Mouse (Mus musculus) CH12.LX (cell line): ENCODE measurements around the gene Tmem132c.

Experiments
- CTCF ChIP-seq, 2 experiments: IDR thresholded peaks in 1 of 2; conservative IDR thresholded peaks in 1 of 2; 2 replicates each; pipeline ENCODE4 v1.5.1; 2011 to 2012; ENCODE audit warnings: low read depth in 2 of 2, low read length in 2 of 2, improper control_type of control experiment in 1 of 2, inconsistent platforms in 1 of 2, mild to moderate bottlenecking in 1 of 2, moderate library complexity in 1 of 2
- E2F4 ChIP-seq: IDR thresholded peaks from 2 replicates; pipeline ENCODE4 v1.6.1; 2011; ENCODE audit warnings: low read depth, low read length, improper control_type of control experiment; ENCODE audit not compliant: insufficient replicate concordance
- EP300 ChIP-seq: IDR thresholded peaks from 2 replicates; pipeline ENCODE4 v1.6.1; 2011; ENCODE audit warnings: low read length, improper control_type of control experiment
- JUND ChIP-seq: conservative IDR thresholded peaks from 2 replicates; pipeline ENCODE4 v1.6.1; 2011; ENCODE audit warnings: low read depth, low read length, improper control_type of control experiment
- MAZ ChIP-seq: IDR thresholded peaks from 2 replicates; pipeline ENCODE4 v1.6.1; 2012; ENCODE audit warnings: low read depth, mild to moderate bottlenecking, inconsistent platforms, low read length, improper control_type of control experiment, moderate library complexity
- POLR2A ChIP-seq: IDR thresholded peaks from 2 replicates; pipeline ENCODE4 v1.6.1; 2011; ENCODE audit warnings: low read depth, mild to moderate bottlenecking, improper control_type of control experiment, low read length
- RAD21 ChIP-seq: IDR thresholded peaks from 2 replicates; pipeline ENCODE4 v1.6.1; 2011; ENCODE audit warnings: low read depth, mild to moderate bottlenecking, low read length, improper control_type of control experiment, moderate library complexity
- RCOR1 ChIP-seq: conservative IDR thresholded peaks from 2 replicates; pipeline ENCODE4 v1.6.1; 2012; ENCODE audit warnings: low read depth, mild to moderate bottlenecking, inconsistent platforms, low read length, improper control_type of control experiment
- SIN3A ChIP-seq: IDR thresholded peaks from 2 replicates; pipeline ENCODE4 v1.6.1; 2012; ENCODE audit warnings: low read length, improper control_type of control experiment, inconsistent platforms

GRCm38 (mm10) chr5:127235203-127235602 is 6.4 kb upstream of the Tmem132c start:
- TF ChIP-seq MAZ = no peak
- TF ChIP-seq EP300 = no peak
- no peak for TF ChIP-seq CTCF (conservative IDR thresholded peaks at IDR 0.05 in 1 of 2, IDR thresholded peaks at IDR 0.05 in 1 of 2; ENCODE audit: low read depth in 2 of 2, low read length in 2 of 2)
- no peak for TF ChIP-seq RAD21
- no peak for TF ChIP-seq JUND
- no peak for TF ChIP-seq E2F4
- TF ChIP-seq POLR2A = no peak
- no peak for TF ChIP-seq RCOR1
- no peak for TF ChIP-seq SIN3A
